Mouse (Mus musculus) liver, adult 2 months (tissue): ENCODE data around the gene Svop. TPM values are rescaled to one million over a fixed set of nuclear protein-coding genes. Genes with fewer than 3 reads are reported as not detected.
A peak's percentile ranks its signal among the peaks of the same experiment; 100 is the strongest.

Source experiments
- DNase-seq: peaks from one replicate; pipeline ENCODE4 v3.0.0-alpha.2; 2011; ENCODE audit warnings: low read depth, low spot score; ENCODE audit errors: extremely low read depth
- H3K27ac ChIP-seq: fragments of 200-500 bp; replicated peaks from 2 replicates; pipeline ENCODE4 v1.5.1; 2012; ENCODE audit warnings: low read depth, mild to moderate bottlenecking, control low read depth, inconsistent platforms, low read length; ENCODE audit not compliant: insufficient read depth
- H3K27me3 ChIP-seq: fragments of 200-500 bp; 2 replicates; pipeline ENCODE4 v1.6.1; 2012; ENCODE audit warnings: mild to moderate bottlenecking, moderate library complexity, low read length, inconsistent platforms; ENCODE audit not compliant: control insufficient read depth, insufficient read depth
- H3K36me3 ChIP-seq: fragments of 200-500 bp; 2 replicates; pipeline ENCODE4 v1.6.1; 2012; ENCODE audit warnings: low read length, inconsistent platforms; ENCODE audit not compliant: control insufficient read depth, insufficient read depth
- H3K4me1 ChIP-seq: fragments of 200-500 bp; 2 replicates; pipeline ENCODE4 v1.6.1; 2011; ENCODE audit warnings: low read length; ENCODE audit not compliant: control insufficient read depth, insufficient read depth
- H3K4me3 ChIP-seq: fragments of 200-500 bp; 2 replicates; pipeline ENCODE4 v1.5.1; 2011; ENCODE audit warnings: low read depth, mild to moderate bottlenecking, control low read depth, low read length, moderate library complexity; ENCODE audit not compliant: insufficient read depth
- H3K79me2 ChIP-seq: fragments of 200-500 bp; 2 replicates; pipeline ENCODE4 v1.6.1; 2012; ENCODE audit warnings: inconsistent platforms, mild to moderate bottlenecking, low read length, moderate library complexity; ENCODE audit not compliant: control insufficient read depth, insufficient read depth
- H3K9ac ChIP-seq: fragments of 200-500 bp; 2 replicates; pipeline ENCODE4 v1.6.1; 2012; ENCODE audit warnings: low read depth, mild to moderate bottlenecking, control low read depth, inconsistent platforms, low read length
- CTCF ChIP-seq: fragments of 200-500 bp; IDR thresholded peaks from 2 replicates; pipeline ENCODE4 v1.5.1; 2011; ENCODE audit warnings: low read depth, low read length, control low read depth
- POLR2A ChIP-seq: fragments of 200-500 bp; IDR thresholded peaks from 2 replicates; pipeline ENCODE4 v1.6.1; 2011; ENCODE audit warnings: low read length, control low read depth; ENCODE audit not compliant: insufficient read depth; ENCODE audit errors: extremely low read depth
- WGBS: fragments of 180-500 bp; shearing (Covaris S2); methylation state at CpG from one replicate; pipeline ENCODE4 v1.1.7; 2018; 5-methylcytosine and 5-hydroxymethylcytosine counted together
- polyA plus RNA-seq: library from polyadenylated mRNA; depleted of rRNA; stranded (reverse); fragments of >200 nt; gene quantifications from 2 replicates; pipeline ENCODE4 v1.2.3, GENCODE M21; 2012
- total RNA-seq: library from RNA; depleted of rRNA; stranded (reverse); fragments of >200 nt; gene quantifications from 2 replicates; pipeline ENCODE4 v1.2.3, GENCODE M21; 2014

Gene Svop
- total and polyA plus RNA-seq, 2 experiments, result not detected

DNA sequence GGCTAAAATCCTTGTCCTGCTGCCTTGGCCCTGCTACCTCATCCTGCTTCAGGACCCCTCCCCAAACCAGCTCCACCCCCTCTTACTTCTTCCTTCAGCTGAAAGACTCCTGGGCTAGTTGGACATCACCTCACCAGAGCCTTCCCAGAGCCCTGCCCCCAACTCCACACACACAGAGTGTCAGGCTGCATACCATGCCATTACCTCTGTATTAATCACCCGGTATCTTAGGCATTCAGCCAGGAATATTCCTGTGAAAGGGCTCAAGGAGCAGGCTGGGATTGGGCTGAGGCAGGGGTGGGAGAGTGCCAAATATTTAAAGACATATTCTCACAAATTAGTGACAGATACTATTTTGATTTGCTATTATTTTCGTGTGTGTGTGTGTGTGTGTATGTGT is 94.9 kb downstream of the Svop start:
- Histone ChIP-seq H3K27me3 (no peaks in the 10 kb centered on the region), H3K9ac (no peak overlapping the region), H3K79me2 (no peaks in the 10 kb centered on the region; the same call in 1 of the 2 replicates), H3K4me1 (peaks cover 6% of the 10 kb centered on the region), H3K4me3 (no peak overlapping the region), H3K27ac (no peak overlapping the region), H3K36me3 (no peaks in the 10 kb centered on the region)
- WGBS, result 68% methylated on average over 2 of the region's 2 CpGs
- DNase-seq, result no peak
- TF ChIP-seq CTCF, result no peak
- TF ChIP-seq POLR2A, result no peak

DNA sequence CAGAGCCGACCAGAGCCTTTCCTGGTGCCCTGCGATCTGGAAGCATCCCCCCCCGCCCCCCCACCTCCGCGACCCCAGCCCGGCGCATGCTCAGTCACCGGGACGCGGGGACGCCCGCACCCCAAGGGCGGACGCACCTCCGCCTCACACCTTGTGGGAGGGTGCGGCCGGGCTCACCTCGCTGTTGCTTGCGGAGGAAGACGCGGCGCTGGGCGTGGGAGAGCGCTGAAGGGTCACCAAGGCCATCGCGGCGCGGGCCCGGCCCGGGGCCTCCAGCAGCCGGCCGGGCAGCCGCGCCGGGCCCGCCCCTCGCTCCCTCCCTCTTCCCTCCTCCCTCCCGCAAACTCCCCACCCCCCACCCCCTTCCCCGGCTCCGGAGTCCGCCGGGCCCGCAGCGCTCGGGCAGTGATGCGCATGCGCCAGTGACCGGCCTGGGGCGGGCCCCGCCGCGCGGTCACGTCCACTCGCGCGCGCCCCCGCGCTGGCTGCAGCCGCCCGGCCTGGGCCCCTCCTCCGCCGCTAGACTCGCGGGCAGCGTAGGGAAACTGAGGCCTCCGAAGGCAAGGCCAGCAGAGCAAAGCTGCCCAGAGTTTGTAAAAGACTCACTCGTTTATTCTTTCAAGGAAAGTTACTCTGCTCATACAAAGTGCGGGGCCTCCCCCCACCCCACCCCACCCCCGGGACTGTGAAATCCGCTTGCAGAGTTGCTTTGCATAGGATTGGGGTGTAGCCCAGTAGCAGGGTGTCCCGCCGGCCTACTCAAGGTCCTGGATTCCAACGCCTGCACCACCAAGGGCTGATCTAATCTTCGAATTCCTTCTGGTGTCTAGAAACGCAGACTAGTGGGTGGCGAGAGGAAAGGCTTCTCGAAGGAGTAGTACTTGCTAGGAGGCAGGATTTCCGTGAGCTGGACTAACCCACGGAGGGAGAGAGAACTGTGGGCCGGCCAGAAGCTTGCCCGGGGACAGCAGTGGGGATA is 97.6 kb downstream of the Svop start, which contains the start of gene Ssh1:
Gene Ssh1, minus strand, starts transcription at position 408 of the 979 bp plus-strand sequence.
- H3K27ac ChIP-seq, result peak within 1 kb of the TSS; percentile 74
- H3K79me2 ChIP-seq, result peaks cover 3% of the 10 kb centered on the region; the same call in 1 of the 2 replicates
- peak; percentile 58 for DNase-seq
- H3K27me3 ChIP-seq, result no peaks in the 10 kb centered on the region
- H3K4me1 ChIP-seq, result peaks cover 10% of the 10 kb centered on the region
- no peak for TF ChIP-seq CTCF
- TF ChIP-seq POLR2A, result 0 out of 2 replicates have a peak, but pooled peaks have one; percentile 44
- no peaks in the 10 kb centered on the region for H3K36me3 ChIP-seq
- peak within 1 kb of the TSS; percentile 99 for H3K9ac ChIP-seq
- peak within 1 kb of the TSS; percentile 99 for H3K4me3 ChIP-seq
- WGBS, result 4% methylated on average over 66 of the region's 83 CpGs

DNA sequence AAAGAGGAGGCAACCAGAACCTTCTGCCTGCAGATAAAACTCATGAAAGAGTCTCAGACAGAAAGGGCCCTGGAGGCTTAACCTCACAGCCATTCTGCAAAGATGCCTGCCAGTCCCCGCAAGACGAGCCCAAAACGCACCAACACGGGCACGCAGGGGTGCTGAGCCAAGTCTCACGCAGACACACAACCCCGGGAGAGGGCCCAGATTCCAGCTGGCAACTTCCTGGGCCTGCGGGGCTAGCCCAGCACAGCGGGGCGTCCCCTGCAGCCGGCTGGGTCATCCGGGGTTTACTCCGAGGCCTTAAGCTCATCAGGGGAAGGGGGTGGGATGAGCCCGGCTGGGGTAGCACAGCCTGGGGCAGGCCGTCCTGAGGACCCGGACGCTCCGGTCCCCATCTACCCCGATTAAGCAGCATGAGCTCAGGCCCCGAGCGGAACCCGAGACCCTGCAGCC is 98.3 kb downstream of the Svop start:
- 1% methylated on average over 22 of the region's 22 CpGs for WGBS
- peak overlapping the region; percentile 99 for H3K9ac ChIP-seq
- H3K27me3 ChIP-seq, result no peaks in the 10 kb centered on the region
- H3K36me3 ChIP-seq, result no peaks in the 10 kb centered on the region
- H3K4me1 ChIP-seq, result peaks cover 10% of the 10 kb centered on the region
- peak overlapping the region; percentile 99 for H3K4me3 ChIP-seq
- TF ChIP-seq POLR2A (no peak), CTCF (no peak)
- peak overlapping the region; percentile 56 for H3K27ac ChIP-seq
- peaks cover 3% of the 10 kb centered on the region; the same call in 1 of the 2 replicates for H3K79me2 ChIP-seq
- peak; percentile 28 for DNase-seq

DNA sequence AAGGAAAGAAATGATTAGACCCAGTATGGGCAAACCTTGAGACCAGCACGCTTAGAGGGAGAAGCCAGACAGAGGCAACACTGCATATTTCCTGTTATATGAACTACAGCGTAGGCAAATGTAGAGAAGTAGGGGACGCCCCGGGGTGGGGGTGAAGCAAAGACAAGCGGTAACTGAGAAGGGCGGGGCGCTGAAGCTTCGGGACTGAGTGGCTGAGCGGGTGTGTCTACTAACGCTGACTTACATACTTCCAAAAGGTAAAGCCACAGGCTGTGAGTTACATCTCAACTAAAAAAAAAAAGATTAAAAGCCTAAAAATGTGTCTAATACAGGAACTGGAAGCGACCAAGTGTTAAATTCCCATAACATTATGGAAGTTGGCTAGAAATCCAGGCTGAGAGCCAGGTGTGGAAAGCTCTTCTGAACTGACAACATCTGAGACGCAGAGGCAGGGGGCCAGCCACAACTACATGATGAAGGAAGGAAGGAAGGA is 99.0 kb downstream of the Svop start:
- DNase-seq, result no peak
- Histone ChIP-seq H3K4me1 (peaks cover 11% of the 10 kb centered on the region), H3K27me3 (no peaks in the 10 kb centered on the region), H3K79me2 (peaks cover 3% of the 10 kb centered on the region; the same call in 1 of the 2 replicates), H3K4me3 (peak overlapping the region; percentile 99), H3K9ac (peak overlapping the region; percentile 99), H3K36me3 (no peaks in the 10 kb centered on the region), H3K27ac (peak overlapping the region; percentile 56; the same call in 1 of the 2 replicates)
- TF ChIP-seq CTCF, result no peak
- no peak for TF ChIP-seq POLR2A
- WGBS, result 38% methylated on average over 12 of the region's 12 CpGs

DNA sequence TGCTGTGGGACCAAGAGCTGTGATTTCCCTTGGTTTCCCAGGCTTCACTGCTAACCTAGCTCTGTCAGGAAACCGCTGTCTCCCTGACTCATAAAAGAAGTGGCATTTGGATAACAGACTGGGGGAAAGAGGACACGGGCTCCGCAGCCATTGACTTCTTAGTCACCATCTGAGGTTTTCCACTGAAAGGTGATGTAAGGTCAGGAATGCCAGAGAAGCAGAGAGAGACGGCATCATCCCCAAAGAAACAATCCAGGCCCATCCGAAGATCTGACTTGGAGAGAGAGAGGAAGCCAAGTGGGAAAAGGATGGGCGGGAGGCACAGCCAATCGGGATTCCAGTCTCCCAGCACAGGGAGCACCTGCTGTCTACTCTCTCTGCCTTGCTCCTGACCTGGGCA is 100.2 kb downstream of the Svop start:
- no peak overlapping the region for H3K9ac ChIP-seq
- WGBS, result 72% methylated on average over 7 of the region's 7 CpGs
- DNase-seq, result no peak
- H3K27ac ChIP-seq, result no peak overlapping the region
- no peaks in the 10 kb centered on the region for H3K36me3 ChIP-seq
- H3K4me3 ChIP-seq, result no peak overlapping the region
- H3K79me2 ChIP-seq, result peaks cover 3% of the 10 kb centered on the region; the same call in 1 of the 2 replicates
- no peaks in the 10 kb centered on the region for H3K27me3 ChIP-seq
- TF ChIP-seq POLR2A (no peak), CTCF (no peak)
- H3K4me1 ChIP-seq, result peaks cover 19% of the 10 kb centered on the region
